Mouse (Mus musculus) left cerebral cortex, postnatal 36 days (tissue): ENCODE data around the gene Lyst. TPM values are rescaled to one million over a fixed set of nuclear protein-coding genes. Genes with fewer than 3 reads are reported as not detected.
A peak's percentile ranks its signal among the peaks of the same experiment; 100 is the strongest.

Experiments
- DNase-seq, 2 experiments: peaks; one replicate each; pipeline ENCODE4 v3.0.0; 2021 to 2022; ENCODE audit warnings: low spot score in 2 of 2, mixed read lengths in 1 of 2
- intact Hi-C: fragments of 180-260 bp; cut with DNase I; formaldehyde crosslinking; loops from one replicate; pipeline ENCODE4 v1.15.1; 2025
- total RNA-seq, 2 experiments: library from RNA; stranded (reverse); gene quantifications; 2 replicates each; pipeline ENCODE4 v1.2.3; 2021

The Lyst gene
- total RNA-seq, 2 experiments from 2014 or later: 45.5 to 63.6 TPM

DNA sequence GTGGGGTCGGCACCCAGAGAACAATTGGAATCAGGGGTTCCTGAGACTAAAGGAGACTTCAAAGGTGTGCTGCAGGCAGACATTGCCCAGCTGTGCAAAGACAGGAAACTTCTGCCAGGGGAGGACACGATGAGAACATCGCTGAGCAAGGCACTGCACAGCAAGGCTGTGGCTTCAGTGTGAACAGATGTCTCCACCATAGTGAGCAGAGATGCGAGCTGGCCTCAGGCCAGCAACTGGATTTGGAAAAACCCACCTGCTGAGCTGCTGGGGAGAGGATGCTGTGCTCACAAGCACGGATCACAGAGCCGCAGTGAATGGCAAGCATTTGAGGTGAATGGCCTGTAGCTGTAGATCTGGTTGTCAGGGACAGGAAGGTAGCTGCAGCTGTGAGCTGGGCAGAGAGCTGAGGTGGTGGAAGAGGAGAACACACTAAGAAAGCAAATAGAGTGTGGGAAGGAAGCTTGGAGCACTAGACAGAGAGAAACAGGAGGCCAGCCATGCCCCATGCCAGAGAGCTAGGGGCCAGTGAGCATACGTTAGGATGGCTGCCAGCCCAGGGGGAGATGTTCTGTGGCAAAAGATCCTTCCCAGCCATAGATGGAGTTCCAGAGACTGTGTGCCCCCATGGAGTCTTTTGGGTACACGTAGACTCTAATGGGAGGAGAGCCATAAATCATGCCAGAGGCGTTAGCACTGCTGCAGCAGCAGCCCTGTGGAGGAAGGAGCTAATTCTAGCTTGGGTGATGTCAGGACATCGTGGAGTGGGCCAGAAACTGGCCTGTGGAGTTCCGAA is 218.3 kb downstream of the Lyst start:
- peak in 1 of 2 experiments; percentile 10 for DNase-seq
- intact Hi-C loops: no loop called here

DNA sequence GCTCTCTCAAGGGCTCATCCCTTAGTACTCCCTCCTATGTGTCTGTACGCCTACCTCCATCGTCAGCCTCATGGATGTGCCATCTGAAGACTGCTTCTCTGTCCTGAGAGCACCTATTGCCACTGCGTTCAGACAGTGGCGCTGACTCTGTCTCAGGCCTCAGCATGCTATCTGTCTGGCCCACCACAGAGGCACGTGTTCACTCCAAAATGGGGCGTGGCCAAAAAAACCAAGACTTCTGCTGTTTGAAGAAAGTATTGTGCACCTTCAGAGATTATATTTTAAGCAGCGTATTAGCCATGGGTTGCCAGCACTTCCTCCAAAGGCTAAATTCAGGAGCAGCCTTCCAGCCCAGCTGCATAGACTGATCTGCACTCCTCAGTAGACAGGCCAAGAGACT is 220.7 kb downstream of the Lyst start:
- intact Hi-C loops: no loop called here
- no peak for DNase-seq

GRCm38 (mm10) chr13:13818696-13819095 is 228.5 kb downstream of the Lyst start:
- no peak for DNase-seq
- intact Hi-C loops: no loop called here

- intact Hi-C loops: no loop called here
- DNase-seq: no peak
Measured at GRCm38 (mm10) chr13:13820234-13821123, 230.3 kb downstream of the Lyst start.

- DNase-seq: no peak
- intact Hi-C loops: no loop called here
Measured at GRCm38 (mm10) chr13:13824946-13825345, 234.7 kb downstream of the Lyst start.

DNA sequence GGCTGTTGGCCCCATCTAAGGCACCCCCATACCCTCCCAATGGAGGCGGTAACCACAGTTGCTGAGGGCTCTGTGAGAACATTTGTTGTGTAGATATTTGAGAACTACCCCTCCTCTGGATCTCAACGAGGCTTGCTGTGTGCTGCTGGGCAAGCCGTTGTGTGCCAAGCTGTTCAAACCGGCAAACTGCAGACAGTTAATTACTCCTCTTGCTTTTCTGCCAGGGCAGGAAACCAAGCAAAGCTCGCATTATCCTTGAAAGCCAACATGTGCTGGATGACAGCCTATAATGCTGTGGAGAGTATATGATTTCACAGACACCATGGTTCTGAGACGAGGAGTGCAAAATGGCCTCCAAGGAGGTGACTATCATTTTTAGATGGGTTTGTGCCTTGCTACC is 236.3 kb downstream of the Lyst start:
- intact Hi-C loops: no loop called here
- no peak for DNase-seq

GRCm38 (mm10) chr13:13828125-13828524 is 237.9 kb downstream of the Lyst start:
- DNase-seq: no peak

More at GRCm38 (mm10) chr13:13828125-13828524, 237.9 kb downstream of the Lyst start:
- intact Hi-C loops: no loop called here

Other genes with a start within 250 kb of the Lyst start
- 10 to 100 TPM; 21.4 to 23.4 TPM for gene Gpr137b, start 196.4 kb upstream of the Lyst start, total RNA-seq
- 1 to 10 TPM; 5.4 to 7.7 TPM for gene Nid1, start 152.8 kb upstream of the Lyst start, total RNA-seq
- 10 to 100 TPM; 44.3 to 56.6 TPM for gene Gng4, start 193.7 kb downstream of the Lyst start, total RNA-seq